Mouse (Mus musculus): ENCODE measurements at regions not wholly inside any gene's neighbourhood (a gene's known extent, or its start where the extent isn't known, plus 50 kb on each side); places are given as distances from the start of the nearest gene placed in this dataset.

- TF ChIP-seq POLR2A (IDR thresholded peaks at IDR 0.05; ENCODE audit: control insufficient read depth, low read depth, low read length) (no peak), CTCF (IDR thresholded peaks at IDR 0.05; ENCODE audit: control insufficient read depth, insufficient read depth, insufficient replicate concordance, low read depth, low read length) (no peak)
These were observed 2814.2 kb upstream of the Gm7489 start for GRCm38 (mm10) chr15:51070538-51070937.

Data from testis, adult 2 months (tissue).